Mouse (Mus musculus) G1E (cell line): ENCODE measurements around the gene Klrb1. TPM values are rescaled to one million over a fixed set of nuclear protein-coding genes. Genes with fewer than 3 reads are reported as not detected.
"Not testable (repeated sequence)": the region's sequence is repeated elsewhere in the genome, so short reads cannot be mapped to it uniquely, and the experiment has no call there.

Source experiments
- ATAC-seq: 2 replicates; pipeline ENCODE4 v1.8.0; 2016; ENCODE audit warnings: mild to moderate bottlenecking; ENCODE audit not compliant: insufficient number of reproducible peaks, poor library complexity, low FRiP score, severe bottlenecking; ENCODE audit errors: extremely low read depth
- DNase-seq: peaks from one replicate; pipeline ENCODE4 v3.0.0; 2012; ENCODE audit warnings: low spot score
- H3K27me3 ChIP-seq: 2 replicates; pipeline ENCODE4 v1.6.1; 2012; ENCODE audit warnings: mild to moderate bottlenecking, low read length, inconsistent platforms; ENCODE audit not compliant: insufficient read depth
- H3K36me3 ChIP-seq: replicated peaks from 2 replicates; pipeline ENCODE3; 2012; ENCODE audit warnings: mild to moderate bottlenecking, inconsistent platforms
- H3K4me1 ChIP-seq: 2 replicates; pipeline ENCODE4 v1.6.1; 2012; ENCODE audit warnings: low read depth, low read length, inconsistent platforms, mixed read lengths; ENCODE audit not compliant: insufficient read depth
- H3K4me3 ChIP-seq: 2 replicates; pipeline ENCODE4 v1.5.1; 2012; ENCODE audit warnings: low read depth, mild to moderate bottlenecking, inconsistent platforms, low read length, moderate library complexity, mixed read lengths
- H3K9me3 ChIP-seq: replicated peaks from 2 replicates; pipeline ENCODE4 v1.6.1; 2012; ENCODE audit warnings: inconsistent platforms
- CTCF ChIP-seq: IDR thresholded peaks from 2 replicates; pipeline ENCODE4 v1.5.1; 2012; ENCODE audit warnings: low read depth, low read length, inconsistent platforms, mixed read lengths
- GATA1 ChIP-seq: IDR thresholded peaks from 2 replicates; pipeline ENCODE4 v1.6.1; 2012; ENCODE audit warnings: borderline replicate concordance, low read length, inconsistent platforms, mixed read lengths
- GATA2 ChIP-seq: IDR thresholded peaks from 2 replicates; pipeline ENCODE4 v1.6.1; 2012; ENCODE audit warnings: low read depth, low read length, inconsistent platforms, borderline replicate concordance
- POLR2AphosphoS5 ChIP-seq: IDR thresholded peaks from 2 replicates; pipeline ENCODE4 v1.6.1; 2012; ENCODE audit warnings: low read depth, low read length, inconsistent platforms; ENCODE audit not compliant: insufficient replicate concordance
- TAL1 ChIP-seq: conservative IDR thresholded peaks from 2 replicates; pipeline ENCODE4 v1.6.1; 2012; ENCODE audit warnings: low read depth, low read length, inconsistent platforms, mixed read lengths
- polyA plus RNA-seq: library from polyadenylated mRNA; stranded (reverse); fragments of >175 nt; gene quantifications from 2 replicates; pipeline ENCODE4 v1.2.3, GENCODE M21; 2012
- total RNA-seq, 2 experiments: library from RNA; stranded (forward) in 1 of 2; stranded (reverse) in 1 of 2; fragments of 200-1000 nt in 1 of 2; fragments of >200 nt in 1 of 2; fragmentation: Nextera tagmentation in 1 of 2; gene quantifications; 2 replicates each; pipeline ENCODE4 v1.2.3; 2014 to 2017

The Klrb1 gene
- total and polyA plus RNA-seq, 3 experiments: not detected

DNA sequence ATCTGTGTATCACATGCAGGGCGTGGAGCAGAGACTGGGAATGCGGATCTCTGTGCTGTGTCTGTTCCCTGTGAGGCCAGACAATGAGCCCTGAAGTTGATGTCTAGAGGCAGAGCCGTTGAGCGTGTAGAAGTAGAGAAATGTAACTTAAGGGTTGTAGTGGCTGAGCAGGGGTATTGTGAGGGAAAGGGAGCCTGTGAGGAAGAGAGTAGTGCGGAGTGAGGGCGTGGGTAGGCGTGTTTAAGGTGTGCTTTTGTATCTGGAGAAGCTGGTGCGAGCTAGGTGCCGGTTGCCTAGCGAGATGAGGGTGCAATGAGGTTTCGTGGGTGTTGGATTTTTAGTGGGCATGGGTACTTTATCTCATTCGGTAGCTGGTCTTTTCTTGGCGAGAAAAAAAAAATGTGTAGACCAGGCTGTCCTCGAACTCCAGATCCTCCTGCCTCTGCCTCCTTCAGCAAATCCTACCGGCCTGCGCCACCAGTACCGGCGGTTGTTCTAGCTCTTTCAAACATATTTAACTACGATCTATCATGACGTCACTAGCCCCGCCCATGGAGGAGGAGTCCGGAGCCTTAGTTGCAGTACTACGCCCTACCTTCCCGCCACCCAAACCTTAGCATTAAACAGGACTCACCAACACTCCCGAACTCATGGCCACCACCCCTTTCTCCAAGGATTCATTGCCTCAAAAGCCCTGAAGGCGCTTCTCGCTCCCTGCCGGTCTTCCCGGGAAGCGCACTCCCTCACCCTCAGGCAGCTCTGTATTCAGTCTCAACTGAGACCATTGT, 41.1 kb upstream of the Klrb1 start:
- TF ChIP-seq GATA1 (no peak), GATA2 (no peak), TAL1 (no peak), CTCF (no peak), POLR2AphosphoS5 (no peak)
- DNase-seq (no peak), ATAC-seq (peak; percentile 78)
- H3K4me1 ChIP-seq: no peaks in the 10 kb centered on the region
- no peaks in the 10 kb centered on the region for H3K36me3 ChIP-seq
- H3K27me3 ChIP-seq: no peaks in the 10 kb centered on the region
- peaks cover 22% of the 10 kb centered on the region for H3K9me3 ChIP-seq
- H3K4me3 ChIP-seq: peak overlapping the region; percentile 61; the same call in 1 of the 2 replicates

GRCm38 (mm10) chr6:128762892-128763670, 40.2 kb upstream of the Klrb1 start:
- ATAC-seq, DNase-seq, H3K4me3 ChIP-seq, H3K4me1 ChIP-seq, H3K27me3 ChIP-seq, H3K36me3 ChIP-seq: not testable (repeated sequence)
- peaks cover 22% of the 10 kb centered on the region for H3K9me3 ChIP-seq

DNA sequence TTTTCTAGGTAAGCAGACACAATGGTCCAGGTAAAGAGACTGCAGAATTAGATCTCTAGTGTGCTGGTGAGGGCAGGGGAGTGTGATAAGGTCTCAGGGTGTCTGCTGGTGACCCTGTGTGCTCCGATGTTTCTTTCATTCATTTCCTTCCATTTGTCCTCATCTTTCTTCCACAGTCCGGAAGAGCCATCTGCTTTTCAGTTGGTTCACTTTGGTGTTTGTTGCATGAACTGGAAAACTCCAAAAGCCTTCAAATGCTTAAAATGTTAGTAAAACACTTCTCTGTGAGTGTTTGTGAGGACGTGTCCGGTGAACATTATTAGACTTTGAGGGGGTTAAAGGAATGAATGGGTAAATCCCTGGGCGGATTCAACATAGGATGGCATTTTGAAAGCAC, 38.3 kb upstream of the Klrb1 start:
- ATAC-seq (no peak), DNase-seq (no peak)

GRCm38 (mm10) chr6:128760416-128761143, 37.7 kb upstream of the Klrb1 start:
- H3K27me3 ChIP-seq, H3K36me3 ChIP-seq, DNase-seq, H3K4me1 ChIP-seq: not testable (repeated sequence)
- peaks cover 15% of the 10 kb centered on the region for H3K9me3 ChIP-seq
- H3K4me3 ChIP-seq: peak overlapping the region; percentile 71
- peak; percentile 8; the same call in 1 of the 2 replicates for TF ChIP-seq CTCF
- ATAC-seq: peak; percentile 48; the same call in 1 of the 2 replicates

More for the DNA sequence above, 38.3 kb upstream of the Klrb1 start:
- TF ChIP-seq POLR2AphosphoS5 (no peak), GATA2 (no peak), GATA1 (no peak), CTCF (no peak; the same call in 1 of the 2 replicates), TAL1 (no peak)
- H3K36me3 ChIP-seq: no peaks in the 10 kb centered on the region
- H3K4me1 ChIP-seq: no peaks in the 10 kb centered on the region
- peaks cover 15% of the 10 kb centered on the region for H3K9me3 ChIP-seq
- H3K27me3 ChIP-seq: no peaks in the 10 kb centered on the region
- H3K4me3 ChIP-seq: no peak overlapping the region; the same call in 1 of the 2 replicates

DNA sequence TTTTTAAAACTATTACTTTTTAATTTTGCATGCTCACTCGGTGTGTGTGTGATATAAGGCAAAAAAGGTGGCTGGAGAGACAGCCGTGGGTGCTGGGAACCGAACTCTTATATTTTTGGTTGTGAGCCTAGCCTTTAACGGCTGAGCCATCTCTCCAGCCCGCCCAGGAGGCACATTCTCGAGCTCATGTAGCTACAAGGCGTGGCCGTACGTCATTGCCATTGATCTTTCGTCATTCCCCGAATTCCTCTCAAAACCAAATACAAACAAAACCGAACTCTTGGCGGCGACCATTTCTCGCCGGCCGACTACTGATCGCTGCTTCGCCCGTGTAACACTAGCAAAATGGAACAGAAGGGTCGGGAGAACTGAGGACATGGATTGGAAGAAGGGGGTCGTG, 37.2 kb upstream of the Klrb1 start:
- H3K27me3 ChIP-seq, H3K4me1 ChIP-seq, H3K36me3 ChIP-seq, DNase-seq: not testable (repeated sequence)
- H3K9me3 ChIP-seq: peaks cover 15% of the 10 kb centered on the region
- peak overlapping the region; percentile 71 for H3K4me3 ChIP-seq
- ATAC-seq: peak; percentile 11; the same call in 1 of the 2 replicates

GRCm38 (mm10) chr6:128759221-128759950, 36.5 kb upstream of the Klrb1 start:
- no peaks in the 10 kb centered on the region for H3K36me3 ChIP-seq
- H3K4me1 ChIP-seq: no peaks in the 10 kb centered on the region
- ATAC-seq (no peak), DNase-seq (no peak)
- H3K4me3 ChIP-seq: no peak overlapping the region
- H3K9me3 ChIP-seq: peaks cover 20% of the 10 kb centered on the region
- H3K27me3 ChIP-seq: no peaks in the 10 kb centered on the region
- TF ChIP-seq TAL1 (no peak), POLR2AphosphoS5 (no peak), GATA2 (no peak), CTCF (no peak), GATA1 (no peak)

- H3K27me3 ChIP-seq, DNase-seq, H3K4me1 ChIP-seq, H3K4me3 ChIP-seq, ATAC-seq, H3K36me3 ChIP-seq: not testable (repeated sequence)
- H3K9me3 ChIP-seq: 0 out of 2 replicates have a peak, but pooled peaks cover 13% of the 10 kb centered on the region
Measured at GRCm38 (mm10) chr6:128755402-128755763, 32.5 kb upstream of the Klrb1 start.

GRCm38 (mm10) chr6:128754748-128755401, 32.0 kb upstream of the Klrb1 start:
- H3K27me3 ChIP-seq, H3K4me3 ChIP-seq, DNase-seq, H3K9me3 ChIP-seq, H3K4me1 ChIP-seq, ATAC-seq, H3K36me3 ChIP-seq: not testable (repeated sequence)

- H3K27me3 ChIP-seq, DNase-seq, H3K4me3 ChIP-seq, H3K9me3 ChIP-seq, H3K4me1 ChIP-seq, H3K36me3 ChIP-seq, ATAC-seq: not testable (repeated sequence)
Measured at GRCm38 (mm10) chr6:128754265-128754664, 31.4 kb upstream of the Klrb1 start.
